Mouse (Mus musculus): ENCODE data around the gene Olfr1217. TPM values are rescaled to one million over a fixed set of nuclear protein-coding genes. Genes with fewer than 3 reads are reported as not detected.

Olfr1217 gene
- polyA plus RNA-seq, 1 experiment from 2014 or later: not detected

Other genes starting within 250 kb of the Olfr1217 start
- not detected in 2 replicates for gene Olfr1201, start 239.0 kb downstream of the Olfr1217 start, polyA plus RNA-seq (2015; fragmentation: Nextera tagmentation; extraction: Ambion mirVana)
- not detected in 2 replicates for gene Olfr1202, start 217.6 kb downstream of the Olfr1217 start, polyA plus RNA-seq (2015; fragmentation: Nextera tagmentation; extraction: Ambion mirVana)
- not detected in 2 replicates for gene Olfr1205, start 202.3 kb downstream of the Olfr1217 start, polyA plus RNA-seq (2015; fragmentation: Nextera tagmentation; extraction: Ambion mirVana)
- not detected in 2 replicates for gene Olfr1204, start 182.8 kb downstream of the Olfr1217 start, polyA plus RNA-seq (2015; fragmentation: Nextera tagmentation; extraction: Ambion mirVana)
- gene Olfr1206, start 168.8 kb downstream of the Olfr1217 start, polyA plus RNA-seq (2015; fragmentation: Nextera tagmentation; extraction: Ambion mirVana): not detected in 2 replicates
- gene Olfr1208, start 129.8 kb downstream of the Olfr1217 start, polyA plus RNA-seq (2015; fragmentation: Nextera tagmentation; extraction: Ambion mirVana): not detected in 2 replicates
- not detected in 2 replicates for gene Olfr1209, start 116.9 kb downstream of the Olfr1217 start, polyA plus RNA-seq (2015; fragmentation: Nextera tagmentation; extraction: Ambion mirVana)
- gene Olfr1211, start 94.0 kb downstream of the Olfr1217 start, polyA plus RNA-seq (2015; fragmentation: Nextera tagmentation; extraction: Ambion mirVana): not detected in 2 replicates
- not detected in 2 replicates for gene Olfr1212, start 78.1 kb downstream of the Olfr1217 start, polyA plus RNA-seq (2015; fragmentation: Nextera tagmentation; extraction: Ambion mirVana)
- gene Gm13762, start 51.8 kb downstream of the Olfr1217 start, polyA plus RNA-seq (2015; fragmentation: Nextera tagmentation; extraction: Ambion mirVana): not detected in 2 replicates
- not detected in 2 replicates for gene Olfr1214, start 39.4 kb downstream of the Olfr1217 start, polyA plus RNA-seq (2015; fragmentation: Nextera tagmentation; extraction: Ambion mirVana)
- not detected in 2 replicates for gene Olfr1215, start 25.1 kb downstream of the Olfr1217 start, polyA plus RNA-seq (2015; fragmentation: Nextera tagmentation; extraction: Ambion mirVana)
- gene Olfr1216, start 13.7 kb downstream of the Olfr1217 start, polyA plus RNA-seq (2015; fragmentation: Nextera tagmentation; extraction: Ambion mirVana): not detected in 2 replicates
- gene Olfr1218, start 29.1 kb upstream of the Olfr1217 start, polyA plus RNA-seq (2015; fragmentation: Nextera tagmentation; extraction: Ambion mirVana): not detected in 2 replicates
- gene Olfr1219, start 51.4 kb upstream of the Olfr1217 start, polyA plus RNA-seq (2015; fragmentation: Nextera tagmentation; extraction: Ambion mirVana): not detected in 2 replicates
- not detected in 2 replicates for gene Olfr1220, start 74.8 kb upstream of the Olfr1217 start, polyA plus RNA-seq (2015; fragmentation: Nextera tagmentation; extraction: Ambion mirVana)
- not detected in 2 replicates for gene Olfr1221, start 85.2 kb upstream of the Olfr1217 start, polyA plus RNA-seq (2015; fragmentation: Nextera tagmentation; extraction: Ambion mirVana)
- not detected in 2 replicates for gene Olfr1222, start 101.0 kb upstream of the Olfr1217 start, polyA plus RNA-seq (2015; fragmentation: Nextera tagmentation; extraction: Ambion mirVana)
- gene Olfr1223, start 119.5 kb upstream of the Olfr1217 start, polyA plus RNA-seq (2015; fragmentation: Nextera tagmentation; extraction: Ambion mirVana): not detected in 2 replicates
- gene Olfr1224-ps1, start 132.0 kb upstream of the Olfr1217 start, polyA plus RNA-seq (2015; fragmentation: Nextera tagmentation; extraction: Ambion mirVana): not detected in 2 replicates
- not detected in 2 replicates for gene Olfr1225, start 142.6 kb upstream of the Olfr1217 start, polyA plus RNA-seq (2015; fragmentation: Nextera tagmentation; extraction: Ambion mirVana)
- gene Olfr1226, start 168.0 kb upstream of the Olfr1217 start, polyA plus RNA-seq (2015; fragmentation: Nextera tagmentation; extraction: Ambion mirVana): not detected in 2 replicates
- not detected in 2 replicates for gene Olfr1228, start 222.0 kb upstream of the Olfr1217 start, polyA plus RNA-seq (2015; fragmentation: Nextera tagmentation; extraction: Ambion mirVana)

Data from hindbrain, embryonic 16.5 days (tissue).